Mouse (Mus musculus) spleen, embryonic (tissue): Measurements from ENCODE around the gene Jag2.

Experiments used
- CTCF ChIA-PET: fragments of 350-600 bp; sonication (Branson Sonifier 250); formaldehyde crosslinking; loops from one replicate; lab custom pipeline; 2022; lab: Charles Lee

Gene Jag2

GRCm38 (mm10) chr12:112869783-112870204 lies 59.8 kb downstream of the Jag2 start:
- CTCF ChIA-PET, result interaction anchor here (0.7 kb wide), 1 partner anchor 178 kb away, joined by 4 read pairs; no protein-coding TSS in a partner anchor

DNA sequence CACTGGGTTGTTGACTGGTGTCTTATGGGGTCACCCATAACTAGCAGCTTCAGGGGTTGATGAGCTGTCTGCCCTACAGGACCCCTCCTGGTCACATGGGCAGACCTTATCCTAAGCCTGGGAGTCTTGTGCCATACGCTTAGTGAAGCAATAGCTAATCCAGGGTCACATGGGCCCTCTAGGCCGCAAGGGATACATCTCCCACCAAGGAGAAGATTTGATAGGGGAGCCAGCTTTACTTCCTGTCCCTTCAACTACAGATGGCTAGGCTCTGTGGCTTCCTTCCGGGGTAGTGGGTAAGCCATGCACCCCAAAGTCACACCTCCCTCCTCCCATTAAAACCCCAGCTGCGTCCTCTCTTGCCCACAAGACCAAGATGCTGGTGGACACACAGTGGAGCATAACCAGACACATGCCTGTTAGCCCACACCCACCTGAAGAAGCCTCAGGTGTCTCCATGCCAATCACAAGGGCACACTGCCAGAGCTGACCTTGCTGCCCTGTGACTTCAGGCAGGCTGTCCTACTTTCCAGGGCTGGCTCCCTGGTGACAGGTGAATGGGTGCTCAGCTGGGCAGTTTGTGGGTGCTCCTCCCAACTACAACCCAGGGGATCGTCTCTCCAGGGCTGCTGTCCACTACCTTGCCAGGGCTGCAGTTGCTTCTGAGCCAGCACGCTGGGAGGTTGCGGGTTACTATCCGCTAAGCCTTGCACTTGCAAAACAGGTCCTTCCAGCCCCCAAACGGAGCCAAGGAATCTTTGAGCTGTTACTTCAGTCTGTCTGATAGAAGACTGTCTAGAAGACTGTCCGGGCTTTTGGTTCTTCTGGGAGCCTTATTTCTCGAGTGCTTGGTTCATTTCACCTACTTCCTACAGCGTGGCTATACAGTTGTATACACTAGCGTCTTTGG lies 61.1 kb downstream of the Jag2 start, which contains the start of gene Gpr132:
Gene Gpr132, minus strand, starts transcription at position 51 of the 910 bp plus-strand sequence.
- CTCF ChIA-PET, result interaction anchor here (0.7 kb wide), 3 partner anchors 15 to 1111 kb away, joined by 3 to 8 read pairs (median 4); no protein-coding TSS in a partner anchor

DNA sequence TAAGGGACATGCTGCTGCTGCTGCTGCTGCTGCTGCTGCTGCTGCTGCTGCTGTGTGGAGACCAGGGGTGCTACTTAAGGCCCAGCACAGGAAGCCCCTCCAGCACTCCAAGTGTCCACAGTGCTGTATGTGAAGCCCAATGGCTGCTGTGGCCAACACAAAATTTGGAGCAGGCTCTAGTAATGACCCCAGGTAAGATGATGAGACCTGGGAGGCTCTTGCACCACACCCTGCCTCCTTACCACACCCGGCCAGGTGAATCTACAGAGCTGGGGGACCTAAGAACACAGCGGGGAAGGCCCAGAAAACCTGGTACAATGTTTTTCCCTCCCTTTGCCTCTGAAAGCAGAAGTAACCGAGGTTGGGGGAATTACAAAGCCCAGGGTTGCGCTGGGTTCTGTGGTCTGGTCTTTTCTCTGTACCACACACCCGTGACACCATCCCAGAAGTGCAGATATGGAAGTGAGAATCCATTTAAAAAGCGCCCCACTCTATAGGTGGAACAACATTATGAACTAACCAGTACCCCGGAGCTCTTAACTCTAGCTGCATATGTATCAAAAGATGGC lies 62.4 kb downstream of the Jag2 start:
- CTCF ChIA-PET, result interaction anchor here (0.7 to 0.8 kb wide), 2 partner anchors 8 to 569 kb away, joined by 3 read pairs; no protein-coding TSS in a partner anchor

DNA sequence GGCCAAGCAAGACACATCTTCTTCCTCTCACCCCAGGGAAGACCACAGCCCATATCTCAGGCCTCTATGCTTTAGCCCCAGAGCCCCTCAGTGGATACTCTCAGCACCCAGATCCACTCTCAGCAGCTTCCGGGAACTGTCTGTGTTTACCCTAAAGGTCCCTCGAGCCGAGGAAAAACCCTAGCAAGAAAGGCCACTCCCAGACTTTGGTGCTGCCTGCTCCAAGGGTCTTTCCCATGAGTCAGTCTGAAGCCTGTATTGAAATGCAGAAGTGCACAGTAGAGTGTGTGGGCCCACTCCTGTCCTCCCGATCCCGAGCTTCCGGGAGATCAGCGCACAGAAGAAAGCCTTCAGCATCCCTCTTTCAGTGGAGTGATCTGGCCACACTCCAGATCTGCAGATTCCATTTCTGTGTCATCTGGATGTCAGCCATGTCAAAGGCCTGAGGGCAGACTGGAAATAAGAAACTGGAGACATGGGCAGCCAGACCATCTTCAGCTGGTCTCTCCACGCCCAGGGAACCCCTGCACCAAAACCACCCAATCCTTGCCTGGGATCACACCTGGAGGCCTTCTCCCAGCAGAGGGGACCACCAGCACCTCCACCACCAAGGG lies 63.0 kb downstream of the Jag2 start:
- CTCF ChIA-PET, result interaction anchor here (0.7 to 0.8 kb wide), 3 partner anchors 9 to 569 kb away, joined by 3 read pairs; no protein-coding TSS in a partner anchor

GRCm38 (mm10) chr12:112864804-112865203 lies 64.8 kb downstream of the Jag2 start:
- CTCF ChIA-PET, result interaction anchor here (0.7 to 0.9 kb wide), 2 partner anchors 8 to 55 kb away, joined by 3 to 7 read pairs; no protein-coding TSS in a partner anchor

DNA sequence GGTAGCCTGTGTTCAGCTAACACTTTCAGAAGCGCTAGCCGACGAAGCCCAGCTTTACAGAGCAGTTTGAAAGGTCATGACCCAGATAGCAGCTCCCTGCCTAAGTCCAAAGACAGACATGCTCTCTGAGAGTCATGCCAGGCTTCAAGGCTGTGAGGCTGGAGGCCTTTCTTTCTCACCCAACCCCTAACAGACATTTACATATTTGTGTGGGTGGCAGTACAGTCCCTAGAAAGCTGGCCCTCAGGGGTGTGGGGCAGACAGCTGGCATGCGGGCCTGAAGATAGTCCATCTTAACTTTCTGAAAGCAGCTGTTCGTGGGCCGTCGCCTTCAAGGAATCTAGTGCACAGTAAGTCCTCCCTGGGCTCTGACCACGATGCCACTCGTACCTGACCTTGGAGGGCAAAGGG lies 67.7 kb downstream of the Jag2 start:
- CTCF ChIA-PET, result interaction anchor here (0.6 kb wide), 1 partner anchor 232 kb away, joined by 8 read pairs; no protein-coding TSS in a partner anchor

- CTCF ChIA-PET, result interaction anchor here (0.9 to 1.3 kb wide), 2 partner anchors 9 to 11 kb away, joined by 4 to 9 read pairs; no protein-coding TSS in a partner anchor
Observed at GRCm38 (mm10) chr12:112860765-112861164, 68.8 kb downstream of the Jag2 start.

DNA sequence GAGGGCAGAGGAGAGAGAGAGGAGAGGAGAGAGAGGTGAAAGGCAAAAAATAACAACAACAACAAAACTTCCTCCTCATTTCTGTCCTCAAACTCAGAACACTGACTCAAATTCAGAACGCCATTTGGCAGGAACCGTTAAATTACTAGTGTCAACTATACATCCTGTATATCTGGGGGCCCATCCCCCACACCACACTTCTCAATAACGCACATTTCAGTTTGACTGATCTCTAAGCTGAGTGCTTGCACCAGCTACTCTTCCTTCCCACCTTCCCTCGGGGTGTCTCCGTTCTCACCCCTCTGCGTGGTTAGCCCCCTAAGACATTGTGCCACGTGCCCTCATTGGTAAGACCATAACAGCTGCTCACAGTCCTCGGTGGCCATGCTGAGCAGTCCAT lies 69.6 kb downstream of the Jag2 start:
- CTCF ChIA-PET, result interaction anchor here (1.3 kb wide), 1 partner anchor 12 kb away, joined by 9 read pairs; no protein-coding TSS in a partner anchor

GRCm38 (mm10) chr12:112858581-112859336 lies 70.8 kb downstream of the Jag2 start:
- CTCF ChIA-PET, result no interaction called here
